Mouse (Mus musculus) liver, embryonic 11.5 days (tissue): Measurements from ENCODE around the gene Cntnap2. TPM values are rescaled to one million over a fixed set of nuclear protein-coding genes. Genes with fewer than 3 reads are reported as not detected.
"Not testable (repeated sequence)": the region's sequence is repeated elsewhere in the genome, so short reads cannot be mapped to it uniquely, and the experiment has no call there.

Source experiments
- ATAC-seq: fragments of 200-750 bp; cut with Nextera tagmentation; replicated peaks from 2 replicates; pipeline ENCODE4 v1.8.0; 2017; ENCODE audit warnings: moderate number of reproducible peaks, mild to moderate bottlenecking, moderate TSS enrichment, moderate library complexity; ENCODE audit not compliant: low FRiP score
- DNase-seq: peaks from one replicate; pipeline ENCODE4 v3.0.0-alpha.2; 2017; ENCODE audit warnings: low spot score
- H3K27ac ChIP-seq: fragments of 300-500 bp; sonication (generic); 2 replicates; pipeline ENCODE4 v1.5.1; 2014; ENCODE audit warnings: mild to moderate bottlenecking, low read depth, low read length, control low read depth
- H3K27me3 ChIP-seq: fragments of 300-500 bp; sonication (generic); replicated peaks from 2 replicates; pipeline ENCODE4 v1.6.1; 2014; ENCODE audit warnings: low read length, mixed read lengths; ENCODE audit not compliant: control insufficient read depth, insufficient read depth
- H3K36me3 ChIP-seq: fragments of 300-500 bp; sonication (generic); 2 replicates; pipeline ENCODE4 v1.6.1; 2014; ENCODE audit warnings: mild to moderate bottlenecking, low read length, moderate library complexity, mixed read lengths; ENCODE audit not compliant: control insufficient read depth, insufficient read depth
- H3K4me1 ChIP-seq: fragments of 300-500 bp; sonication (generic); replicated peaks from 2 replicates; pipeline ENCODE4 v1.6.1; 2014; ENCODE audit warnings: low read length, mixed read lengths; ENCODE audit not compliant: control insufficient read depth, insufficient read depth
- H3K4me2 ChIP-seq: fragments of 300-500 bp; sonication (generic); 2 replicates; pipeline ENCODE4 v1.6.1; 2014; ENCODE audit warnings: mild to moderate bottlenecking, control low read depth, moderate library complexity
- H3K4me3 ChIP-seq: fragments of 300-500 bp; sonication (generic); 2 replicates; pipeline ENCODE4 v1.5.1; 2014; ENCODE audit warnings: low read depth, low read length, control low read depth
- H3K9ac ChIP-seq: fragments of 300-500 bp; sonication (generic); 2 replicates; pipeline ENCODE4 v1.6.1; 2014; ENCODE audit warnings: low read depth, low read length, control low read depth
- H3K9me3 ChIP-seq: fragments of 300-500 bp; sonication (generic); 2 replicates; pipeline ENCODE4 v1.6.1; 2016; ENCODE audit warnings: low read length, inconsistent platforms, mixed read lengths; ENCODE audit not compliant: control insufficient read depth
- WGBS: fragments of 180-500 bp; shearing (Covaris S2); extraction: QIAGEN DNeasy Blood & Tissue Kit; methylation state at CpG from one replicate; pipeline ENCODE4 v1.1.7; 2014; 5-methylcytosine and 5-hydroxymethylcytosine counted together
- polyA plus RNA-seq: library from polyadenylated mRNA; unstranded; fragments of >200 nt; fragmentation: Nextera tagmentation; extraction: Ambion mirVana; gene quantifications from 2 replicates; pipeline ENCODE4 v1.2.1, GENCODE M21; 2014

Gene Cntnap2
- polyA plus RNA-seq, 1 experiment from 2014 or later: 1.2 TPM

- WGBS: 40% methylated on average over 1 of the region's 1 CpGs
- DNase-seq: no peak
- Histone ChIP-seq H3K36me3 (no peaks in the 10 kb centered on the region), H3K4me2 (no peak overlapping the region), H3K9ac (no peak overlapping the region), H3K9me3 (no peaks in the 10 kb centered on the region), H3K27ac (no peak overlapping the region), H3K4me3 (no peak overlapping the region), H3K4me1 (no peaks in the 10 kb centered on the region), H3K27me3 (no peaks in the 10 kb centered on the region)
- no peak for ATAC-seq
Observed at GRCm38 (mm10) chr6:47279183-47279582, 2220.0 kb downstream of the Cntnap2 start.

- DNase-seq (no peak), ATAC-seq (no peak)
- no peaks in the 10 kb centered on the region for H3K27me3 ChIP-seq
- no peaks in the 10 kb centered on the region for H3K4me1 ChIP-seq
- H3K9ac ChIP-seq: no peak overlapping the region
- no peak overlapping the region for H3K4me2 ChIP-seq
- H3K27ac ChIP-seq: no peak overlapping the region
- no peaks in the 10 kb centered on the region for H3K36me3 ChIP-seq
- no peak overlapping the region for H3K4me3 ChIP-seq
- H3K9me3 ChIP-seq: no peaks in the 10 kb centered on the region
Observed at GRCm38 (mm10) chr6:47281584-47281983, 2222.4 kb downstream of the Cntnap2 start.

GRCm38 (mm10) chr6:47284794-47285193 is 2225.6 kb downstream of the Cntnap2 start:
- WGBS: 66% methylated on average over 2 of the region's 2 CpGs
- H3K36me3 ChIP-seq: no peaks in the 10 kb centered on the region
- no peak overlapping the region for H3K4me3 ChIP-seq
- no peak overlapping the region for H3K9ac ChIP-seq
- no peaks in the 10 kb centered on the region for H3K27me3 ChIP-seq
- DNase-seq (no peak), ATAC-seq (no peak)
- H3K9me3 ChIP-seq: no peaks in the 10 kb centered on the region
- no peak overlapping the region for H3K27ac ChIP-seq
- no peaks in the 10 kb centered on the region for H3K4me1 ChIP-seq
- H3K4me2 ChIP-seq: no peak overlapping the region

GRCm38 (mm10) chr6:47285742-47286141 is 2226.6 kb downstream of the Cntnap2 start:
- H3K4me1 ChIP-seq: no peaks in the 10 kb centered on the region
- ATAC-seq (no peak), DNase-seq (no peak)
- H3K9me3 ChIP-seq: no peaks in the 10 kb centered on the region
- no peaks in the 10 kb centered on the region for H3K27me3 ChIP-seq
- 50% methylated on average over 1 of the region's 1 CpGs for WGBS
- H3K4me3 ChIP-seq: no peak overlapping the region
- H3K9ac ChIP-seq: no peak overlapping the region
- no peak overlapping the region for H3K27ac ChIP-seq
- H3K36me3 ChIP-seq: no peaks in the 10 kb centered on the region
- H3K4me2 ChIP-seq: no peak overlapping the region

GRCm38 (mm10) chr6:47286247-47286967 is 2227.2 kb downstream of the Cntnap2 start:
- H3K9me3 ChIP-seq, H3K27me3 ChIP-seq, H3K27ac ChIP-seq, H3K4me1 ChIP-seq, H3K9ac ChIP-seq, H3K4me2 ChIP-seq, DNase-seq, ATAC-seq, H3K4me3 ChIP-seq, H3K36me3 ChIP-seq: not testable (repeated sequence)
- 66% methylated on average over 12 of the region's 12 CpGs for WGBS

- ATAC-seq: no peak
- no peaks in the 10 kb centered on the region for H3K36me3 ChIP-seq
- no peak overlapping the region for H3K4me2 ChIP-seq
- no peaks in the 10 kb centered on the region for H3K27me3 ChIP-seq
- H3K9ac ChIP-seq: no peak overlapping the region
- no peak overlapping the region for H3K27ac ChIP-seq
- H3K4me3 ChIP-seq: no peak overlapping the region
- 66% methylated on average over 1 of the region's 1 CpGs for WGBS
- DNase-seq: no peak
- H3K9me3 ChIP-seq: no peaks in the 10 kb centered on the region
- no peaks in the 10 kb centered on the region for H3K4me1 ChIP-seq
Observed at GRCm38 (mm10) chr6:47287722-47288121, 2228.6 kb downstream of the Cntnap2 start.

GRCm38 (mm10) chr6:47291973-47292372 is 2232.8 kb downstream of the Cntnap2 start:
- no peaks in the 10 kb centered on the region for H3K9me3 ChIP-seq
- H3K27ac ChIP-seq: no peak overlapping the region
- no peaks in the 10 kb centered on the region for H3K36me3 ChIP-seq
- H3K4me1 ChIP-seq: no peaks in the 10 kb centered on the region
- no peak overlapping the region for H3K9ac ChIP-seq
- no peak for ATAC-seq
- DNase-seq: no peak
- H3K4me3 ChIP-seq: no peak overlapping the region
- H3K4me2 ChIP-seq: no peak overlapping the region
- H3K27me3 ChIP-seq: no peaks in the 10 kb centered on the region

- 64% methylated on average over 3 of the region's 3 CpGs for WGBS
- DNase-seq: no peak
- H3K4me1 ChIP-seq: no peaks in the 10 kb centered on the region
- H3K4me2 ChIP-seq: no peak overlapping the region
- no peaks in the 10 kb centered on the region for H3K27me3 ChIP-seq
- H3K9ac ChIP-seq: no peak overlapping the region
- H3K9me3 ChIP-seq: no peaks in the 10 kb centered on the region
- ATAC-seq: no peak
- H3K36me3 ChIP-seq: no peaks in the 10 kb centered on the region
- no peak overlapping the region for H3K27ac ChIP-seq
- no peak overlapping the region for H3K4me3 ChIP-seq
Observed at GRCm38 (mm10) chr6:47292437-47292836, 2233.3 kb downstream of the Cntnap2 start.

- Histone ChIP-seq H3K27ac (no peak overlapping the region), H3K4me3 (no peak overlapping the region), H3K4me2 (no peak overlapping the region), H3K36me3 (no peaks in the 10 kb centered on the region), H3K9ac (no peak overlapping the region), H3K27me3 (no peaks in the 10 kb centered on the region), H3K9me3 (no peaks in the 10 kb centered on the region), H3K4me1 (no peaks in the 10 kb centered on the region)
- 43% methylated on average over 1 of the region's 1 CpGs for WGBS
- no peak for DNase-seq
- ATAC-seq: no peak
Observed at GRCm38 (mm10) chr6:47294433-47294832, 2235.3 kb downstream of the Cntnap2 start.
